Mouse (Mus musculus) brown adipose tissue, adult 24 weeks (tissue): ENCODE results near the gene Zfp451. TPM values are rescaled to one million over a fixed set of nuclear protein-coding genes. Genes with fewer than 3 reads are reported as not detected.

Experiments
- polyA plus RNA-seq: library from polyadenylated mRNA; stranded (reverse); fragments of >200 nt; gene quantifications from 2 replicates; pipeline ENCODE4 v1.2.4, GENCODE M21; 2012; ENCODE audit not compliant: missing spikeins, insufficient read depth, insufficient read length

The Zfp451 gene
- polyA plus RNA-seq, 1 experiment, result 10.5 TPM

Other genes with a start within 250 kb of the Zfp451 start
- 2.6 and 2.7 TPM in 2 replicates for gene Prim2, start 144.8 kb downstream of the Zfp451 start, polyA plus RNA-seq
- 3.8 and 6.1 TPM in 2 replicates for gene Rab23, start 94.7 kb downstream of the Zfp451 start, polyA plus RNA-seq
- gene Bag2, start 56.8 kb downstream of the Zfp451 start, polyA plus RNA-seq, result 6.3 and 11.9 TPM in 2 replicates
- not detected in 2 replicates for gene Bend6, start 93.2 kb upstream of the Zfp451 start, polyA plus RNA-seq
- 42.7 and 56.1 TPM in 2 replicates for gene Dst, start 93.6 kb upstream of the Zfp451 start, polyA plus RNA-seq